Mouse (Mus musculus): ENCODE measurements around the gene Cbfa2t3. TPM values are rescaled to one million over a fixed set of nuclear protein-coding genes. Genes with fewer than 3 reads are reported as not detected.
A peak's percentile ranks its signal among the peaks of the same experiment; 100 is the strongest.

Gene Cbfa2t3
- polyA plus RNA-seq, 1 experiment from 2014 or later: 27.7 TPM

DNA sequence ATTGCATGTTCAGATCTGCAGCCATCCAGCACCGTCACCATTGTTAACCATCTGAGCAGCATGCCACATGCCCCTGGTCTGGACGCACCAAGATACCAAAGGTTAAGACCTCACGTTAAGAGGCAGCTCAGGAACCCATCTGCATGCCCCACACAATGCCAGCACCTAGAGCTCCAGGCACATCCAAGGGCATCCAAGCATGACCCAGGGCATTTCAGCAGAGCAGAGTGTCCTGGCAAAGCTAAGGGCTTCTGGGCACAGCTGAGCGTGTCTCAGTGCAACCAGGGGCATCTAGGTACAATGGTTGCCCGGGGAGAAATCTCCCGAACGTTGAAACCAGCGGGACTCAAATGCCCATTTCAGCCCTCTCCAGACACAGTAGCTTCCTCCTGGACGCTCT is 98.2 kb downstream of the Cbfa2t3 start:
- Histone ChIP-seq H3K9me3 (ENCODE audit: control insufficient read depth, low read length) (no peaks in the 10 kb centered on the region), H3K27me3 (ENCODE audit: control insufficient read depth, insufficient read depth, low read length) (no peaks in the 10 kb centered on the region), H3K9ac (no peak overlapping the region), H3K27ac (no peak overlapping the region), H3K4me2 (replicated peaks) (no peak overlapping the region), H3K36me3 (replicated peaks; ENCODE audit: control insufficient read depth, insufficient read depth) (no peaks in the 10 kb centered on the region), H3K4me1 (replicated peaks; ENCODE audit: control insufficient read depth, insufficient read depth, low read length) (no peaks in the 10 kb centered on the region), H3K4me3 (replicated peaks; ENCODE audit: low read length) (no peak overlapping the region)
- ATAC-seq (ENCODE audit: low FRiP score): no peak
- no peak for DNase-seq (ENCODE audit: low spot score)
- WGBS: 85% methylated on average over 9 of the region's 9 CpGs

DNA sequence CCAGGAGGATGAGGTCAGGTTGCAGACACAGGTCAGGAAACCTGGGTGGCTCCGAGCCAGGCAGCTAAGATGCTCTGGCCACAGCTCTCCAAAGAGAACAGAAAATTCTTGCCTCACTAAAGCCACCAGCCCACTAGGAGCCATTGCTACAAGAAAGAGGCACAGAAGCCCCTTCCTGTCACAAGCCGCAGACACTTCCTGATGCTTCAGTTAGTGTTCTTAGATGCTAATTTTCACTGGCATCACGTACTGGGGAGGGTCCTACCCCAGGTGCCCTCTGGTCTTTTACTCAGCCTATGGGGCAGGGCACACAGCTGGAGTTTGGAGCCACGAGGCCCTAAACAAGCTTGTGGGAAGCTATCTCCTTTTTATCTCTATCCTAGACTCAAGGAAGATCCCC is 102.9 kb downstream of the Cbfa2t3 start:
- Histone ChIP-seq H3K36me3 (replicated peaks; ENCODE audit: control insufficient read depth, insufficient read depth) (no peaks in the 10 kb centered on the region), H3K27me3 (ENCODE audit: control insufficient read depth, insufficient read depth, low read length) (no peaks in the 10 kb centered on the region), H3K9me3 (ENCODE audit: control insufficient read depth, low read length) (no peaks in the 10 kb centered on the region), H3K4me3 (replicated peaks; ENCODE audit: low read length) (no peak overlapping the region), H3K9ac (no peak overlapping the region), H3K27ac (no peak overlapping the region), H3K4me2 (replicated peaks) (no peak overlapping the region), H3K4me1 (replicated peaks; ENCODE audit: control insufficient read depth, insufficient read depth, low read length) (peaks cover 7% of the 10 kb centered on the region; the same call in 1 of the 2 replicates)
- ATAC-seq (ENCODE audit: low FRiP score) (no peak), DNase-seq (ENCODE audit: low spot score) (no peak)
- WGBS: 54% methylated on average over 4 of the region's 4 CpGs

DNA sequence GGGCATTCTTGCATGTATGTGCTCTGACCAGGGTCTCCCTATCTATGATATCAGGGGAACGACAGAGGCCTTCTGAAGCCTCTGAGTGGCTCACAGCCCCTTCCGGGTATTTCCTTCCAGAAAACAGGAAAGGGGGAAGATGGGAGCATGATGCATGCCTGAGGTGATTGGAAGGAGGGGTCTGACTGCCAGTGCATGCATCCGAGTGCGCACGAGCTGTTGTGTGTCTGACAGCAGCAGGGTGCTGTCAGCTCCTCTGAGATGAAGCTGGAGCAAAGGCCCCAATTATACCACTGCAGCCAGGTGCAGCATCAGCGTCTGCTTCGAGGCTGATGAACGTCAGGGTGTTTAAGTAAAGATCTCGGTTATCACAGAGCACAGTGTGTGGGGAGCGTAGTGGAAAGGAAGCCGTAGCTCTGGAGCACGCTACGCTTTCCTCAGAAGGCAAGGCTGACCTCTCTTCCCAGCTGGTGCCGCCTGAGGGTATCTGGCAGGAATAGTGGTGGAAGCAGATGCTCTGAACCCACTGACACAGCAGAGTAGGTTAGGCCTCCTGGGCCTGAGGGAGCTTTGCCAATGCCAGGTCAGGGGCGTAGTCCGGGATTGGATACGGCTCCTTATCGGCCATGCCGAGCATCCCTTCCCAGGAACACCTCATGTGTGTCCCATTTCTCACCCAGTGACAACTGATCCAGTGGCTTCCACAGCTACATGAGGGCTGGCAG is 105.0 kb downstream of the Cbfa2t3 start:
- H3K4me1 ChIP-seq (replicated peaks; ENCODE audit: control insufficient read depth, insufficient read depth, low read length): peaks cover 7% of the 10 kb centered on the region; the same call in 1 of the 2 replicates
- no peaks in the 10 kb centered on the region for H3K36me3 ChIP-seq (replicated peaks; ENCODE audit: control insufficient read depth, insufficient read depth)
- no peak overlapping the region for H3K4me3 ChIP-seq (replicated peaks; ENCODE audit: low read length)
- H3K9ac ChIP-seq: no peak overlapping the region; the same call in 1 of the 2 replicates
- no peaks in the 10 kb centered on the region for H3K9me3 ChIP-seq (ENCODE audit: control insufficient read depth, low read length)
- DNase-seq (ENCODE audit: low spot score) (no peak), ATAC-seq (ENCODE audit: low FRiP score) (no peak)
- peak overlapping the region; percentile 27; the same call in 1 of the 2 replicates for H3K27ac ChIP-seq
- no peaks in the 10 kb centered on the region for H3K27me3 ChIP-seq (ENCODE audit: control insufficient read depth, insufficient read depth, low read length)
- 58% methylated on average over 19 of the region's 19 CpGs for WGBS
- no peak overlapping the region for H3K4me2 ChIP-seq (replicated peaks)

DNA sequence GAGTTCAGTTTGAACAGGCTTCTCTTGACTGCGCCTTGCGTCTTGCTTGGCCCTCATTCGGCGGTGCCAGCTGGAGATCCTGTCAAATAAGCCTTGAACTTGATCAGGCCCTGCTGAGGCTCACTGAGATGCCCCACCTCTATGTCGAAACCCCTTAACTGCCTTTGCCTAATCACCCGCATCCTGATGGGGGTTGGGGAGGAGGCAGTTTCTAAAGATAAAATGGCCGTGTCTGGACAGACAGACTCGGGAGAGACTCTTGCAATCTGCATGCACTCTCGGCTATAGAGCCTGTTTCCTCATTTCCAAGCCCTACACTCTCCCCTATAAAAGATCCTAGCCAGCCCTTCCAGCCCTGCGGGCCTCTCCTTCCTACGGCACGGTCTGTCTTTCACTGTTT is 105.7 kb downstream of the Cbfa2t3 start:
- Histone ChIP-seq H3K4me3 (replicated peaks; ENCODE audit: low read length) (no peak overlapping the region), H3K36me3 (replicated peaks; ENCODE audit: control insufficient read depth, insufficient read depth) (no peaks in the 10 kb centered on the region), H3K4me1 (replicated peaks; ENCODE audit: control insufficient read depth, insufficient read depth, low read length) (peaks cover 7% of the 10 kb centered on the region; the same call in 1 of the 2 replicates), H3K27me3 (ENCODE audit: control insufficient read depth, insufficient read depth, low read length) (no peaks in the 10 kb centered on the region), H3K27ac (peak overlapping the region; percentile 27; the same call in 1 of the 2 replicates), H3K9me3 (ENCODE audit: control insufficient read depth, low read length) (no peaks in the 10 kb centered on the region), H3K4me2 (replicated peaks) (no peak overlapping the region), H3K9ac (no peak overlapping the region)
- ATAC-seq (ENCODE audit: low FRiP score) (no peak), DNase-seq (ENCODE audit: low spot score) (no peak)
- WGBS: 66% methylated on average over 12 of the region's 12 CpGs

DNA sequence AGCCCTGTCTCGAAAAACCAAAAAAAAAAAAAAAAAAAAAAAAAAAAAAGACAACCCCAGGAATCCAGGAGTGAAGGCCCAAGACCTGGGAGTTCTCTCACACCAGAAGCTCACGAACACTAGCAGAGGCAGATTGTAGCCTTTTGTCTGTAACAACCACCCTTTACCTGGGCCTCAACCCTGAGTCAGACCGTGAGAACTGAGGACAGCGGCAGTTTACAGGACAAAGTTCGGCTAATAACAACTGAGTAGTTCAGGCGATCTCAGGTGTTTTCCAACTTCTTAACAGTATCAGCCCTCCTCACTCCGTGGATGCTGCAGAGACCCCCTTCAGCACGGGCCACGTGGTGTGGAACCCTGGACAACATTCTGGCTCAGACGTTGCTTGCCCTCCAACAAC is 112.2 kb downstream of the Cbfa2t3 start:
- H3K9ac ChIP-seq: no peak overlapping the region
- no peaks in the 10 kb centered on the region for H3K27me3 ChIP-seq (ENCODE audit: control insufficient read depth, insufficient read depth, low read length)
- WGBS: 84% methylated on average over 10 of the region's 10 CpGs
- H3K27ac ChIP-seq: no peak overlapping the region
- H3K4me3 ChIP-seq (replicated peaks; ENCODE audit: low read length): no peak overlapping the region
- no peaks in the 10 kb centered on the region for H3K9me3 ChIP-seq (ENCODE audit: control insufficient read depth, low read length)
- no peak overlapping the region for H3K4me2 ChIP-seq (replicated peaks)
- DNase-seq (ENCODE audit: low spot score) (no peak), ATAC-seq (ENCODE audit: low FRiP score) (no peak)
- no peaks in the 10 kb centered on the region for H3K36me3 ChIP-seq (replicated peaks; ENCODE audit: control insufficient read depth, insufficient read depth)
- H3K4me1 ChIP-seq (replicated peaks; ENCODE audit: control insufficient read depth, insufficient read depth, low read length): no peaks in the 10 kb centered on the region

DNA sequence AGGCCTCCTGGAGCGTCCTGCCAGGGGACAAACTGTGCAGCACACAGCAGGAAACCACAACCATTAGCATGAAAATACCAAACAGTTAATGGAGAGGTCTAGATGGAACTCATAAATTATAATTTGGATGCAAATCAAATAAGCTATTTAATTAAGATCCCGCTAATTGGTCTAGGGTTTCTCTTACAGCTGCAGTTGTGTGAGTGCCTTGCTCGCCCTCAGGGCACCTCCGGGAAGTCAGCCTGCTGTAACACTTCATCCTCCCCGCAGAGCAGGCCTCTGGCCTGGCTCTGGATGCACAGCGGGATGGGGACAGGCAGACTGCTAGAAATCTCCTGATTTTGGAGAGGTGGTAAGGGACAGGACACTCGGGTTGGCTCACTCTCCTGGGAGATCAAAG is 112.7 kb downstream of the Cbfa2t3 start:
- H3K4me3 ChIP-seq (replicated peaks; ENCODE audit: low read length): no peak overlapping the region
- no peaks in the 10 kb centered on the region for H3K36me3 ChIP-seq (replicated peaks; ENCODE audit: control insufficient read depth, insufficient read depth)
- ATAC-seq (ENCODE audit: low FRiP score): no peak; the same call in 1 of the 2 replicates
- no peak overlapping the region for H3K4me2 ChIP-seq (replicated peaks)
- no peak overlapping the region for H3K27ac ChIP-seq
- WGBS: 50% methylated on average over 7 of the region's 7 CpGs
- no peaks in the 10 kb centered on the region for H3K27me3 ChIP-seq (ENCODE audit: control insufficient read depth, insufficient read depth, low read length)
- DNase-seq (ENCODE audit: low spot score): peak; percentile 35
- no peaks in the 10 kb centered on the region for H3K4me1 ChIP-seq (replicated peaks; ENCODE audit: control insufficient read depth, insufficient read depth, low read length)
- no peak overlapping the region for H3K9ac ChIP-seq
- no peaks in the 10 kb centered on the region for H3K9me3 ChIP-seq (ENCODE audit: control insufficient read depth, low read length)

DNA sequence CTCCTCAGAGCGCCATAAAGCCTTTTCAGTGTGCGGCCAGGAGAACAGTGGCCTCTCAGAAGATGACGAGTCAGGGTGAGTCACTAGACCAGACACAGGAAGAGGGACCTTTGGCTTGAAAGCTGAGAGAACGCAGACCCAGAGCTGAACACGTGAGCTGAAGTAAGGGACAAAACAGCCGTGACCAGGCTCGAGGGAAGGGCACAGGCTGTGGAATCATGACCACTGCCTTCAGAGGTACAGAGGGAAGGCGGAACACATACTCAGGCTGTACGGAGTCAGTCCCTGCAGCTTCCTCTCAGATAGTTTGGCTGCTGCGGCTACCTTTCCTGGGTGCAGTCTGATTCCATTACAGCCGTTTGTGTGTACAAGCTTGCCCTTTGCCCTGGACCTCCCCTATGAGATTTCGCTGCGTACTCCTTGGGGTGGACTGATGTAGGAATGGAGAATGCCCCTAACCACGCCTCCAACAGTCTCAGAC is 113.5 kb downstream of the Cbfa2t3 start:
- no peaks in the 10 kb centered on the region for H3K9me3 ChIP-seq (ENCODE audit: control insufficient read depth, low read length)
- H3K27me3 ChIP-seq (ENCODE audit: control insufficient read depth, insufficient read depth, low read length): no peaks in the 10 kb centered on the region
- 73% methylated on average over 14 of the region's 14 CpGs for whole genome bisulfite sequencing
- no peak overlapping the region for H3K9ac ChIP-seq
- H3K36me3 ChIP-seq (replicated peaks; ENCODE audit: control insufficient read depth, insufficient read depth): no peaks in the 10 kb centered on the region
- no peak overlapping the region for H3K4me3 ChIP-seq (replicated peaks; ENCODE audit: low read length)
- H3K4me2 ChIP-seq (replicated peaks): no peak overlapping the region
- no peak overlapping the region for H3K27ac ChIP-seq
- H3K4me1 ChIP-seq (replicated peaks; ENCODE audit: control insufficient read depth, insufficient read depth, low read length): no peaks in the 10 kb centered on the region
- DNase-seq (ENCODE audit: low spot score): no peak
- no peak for ATAC-seq (ENCODE audit: low FRiP score)

DNA sequence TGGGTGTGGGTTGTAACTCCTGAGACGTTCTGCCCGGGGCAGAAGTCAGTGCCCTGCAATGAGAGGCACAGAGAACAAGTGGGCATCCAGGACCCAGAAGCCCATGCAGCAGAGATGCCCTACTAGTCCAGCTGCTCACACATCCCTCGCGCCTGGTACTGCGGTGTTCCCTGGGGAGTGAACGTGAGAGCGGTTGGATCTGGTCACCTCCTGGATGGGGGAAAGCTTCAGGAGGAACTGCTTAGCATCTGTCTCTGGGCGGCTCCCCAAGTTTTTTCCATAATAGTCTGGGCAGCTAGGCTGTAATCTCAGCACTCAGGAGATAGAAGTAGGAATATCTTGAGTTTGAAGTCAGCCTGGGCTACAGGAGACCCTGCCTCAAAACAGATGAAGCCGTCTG is 113.9 kb downstream of the Cbfa2t3 start:
- ATAC-seq (ENCODE audit: low FRiP score): no peak
- no peaks in the 10 kb centered on the region for H3K27me3 ChIP-seq (ENCODE audit: control insufficient read depth, insufficient read depth, low read length)
- H3K36me3 ChIP-seq (replicated peaks; ENCODE audit: control insufficient read depth, insufficient read depth): no peaks in the 10 kb centered on the region
- no peak for DNase-seq (ENCODE audit: low spot score)
- no peak overlapping the region for H3K4me2 ChIP-seq (replicated peaks)
- no peak overlapping the region for H3K27ac ChIP-seq
- no peak overlapping the region for H3K4me3 ChIP-seq (replicated peaks; ENCODE audit: low read length)
- no peaks in the 10 kb centered on the region for H3K4me1 ChIP-seq (replicated peaks; ENCODE audit: control insufficient read depth, insufficient read depth, low read length)
- H3K9ac ChIP-seq: no peak overlapping the region
- 84% methylated on average over 9 of the region's 9 CpGs for WGBS
- no peaks in the 10 kb centered on the region for H3K9me3 ChIP-seq (ENCODE audit: control insufficient read depth, low read length)

DNA sequence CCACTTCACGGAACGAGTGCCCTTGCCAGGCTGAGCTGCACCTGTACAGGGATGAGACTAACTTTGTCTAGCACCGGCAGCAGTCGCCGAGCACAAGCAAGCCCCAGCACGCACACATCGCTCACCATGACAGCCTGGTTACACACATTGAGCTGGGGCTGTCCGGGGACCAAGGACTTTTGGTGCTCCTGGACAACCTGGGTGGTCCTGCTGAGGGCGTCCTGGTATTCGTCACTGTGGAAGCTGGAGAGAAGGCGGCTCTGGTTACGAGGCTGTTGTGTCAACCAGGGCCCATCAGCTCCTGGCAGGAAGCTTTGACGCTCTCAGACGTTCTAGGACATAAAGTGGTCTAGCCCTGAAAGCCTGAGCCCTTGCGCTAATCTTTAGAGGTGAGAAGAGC is 118.0 kb downstream of the Cbfa2t3 start:
- ATAC-seq (ENCODE audit: low FRiP score): no peak
- 82% methylated on average over 15 of the region's 15 CpGs for WGBS
- H3K27me3 ChIP-seq (ENCODE audit: control insufficient read depth, insufficient read depth, low read length): no peaks in the 10 kb centered on the region

More for the DNA sequence above, 118.0 kb downstream of the Cbfa2t3 start:
- H3K9me3 ChIP-seq (ENCODE audit: control insufficient read depth, low read length): no peaks in the 10 kb centered on the region
- no peaks in the 10 kb centered on the region for H3K36me3 ChIP-seq (replicated peaks; ENCODE audit: control insufficient read depth, insufficient read depth)
- no peak overlapping the region for H3K4me2 ChIP-seq (replicated peaks)
- no peak overlapping the region for H3K4me3 ChIP-seq (replicated peaks; ENCODE audit: low read length)
- no peak for DNase-seq (ENCODE audit: low spot score)
- H3K9ac ChIP-seq: no peak overlapping the region
- no peak overlapping the region for H3K27ac ChIP-seq
- H3K4me1 ChIP-seq (replicated peaks; ENCODE audit: control insufficient read depth, insufficient read depth, low read length): peaks cover 7% of the 10 kb centered on the region
